Mouse (Mus musculus): ENCODE results near the gene Vps13c.

Gene Vps13c

GRCm38 (mm10) chr9:68022311-68023043 lies 182.3 kb downstream of the Vps13c start:
- peak; percentile 12 for DNase-seq (ENCODE audit: low spot score)

GRCm38 (mm10) chr9:68028631-68029030 lies 188.4 kb downstream of the Vps13c start:
- DNase-seq (ENCODE audit: low spot score): no peak

GRCm38 (mm10) chr9:68033771-68034170 lies 193.6 kb downstream of the Vps13c start:
- no peak for DNase-seq (ENCODE audit: low spot score)

All from urinary bladder, postnatal 14 days (tissue).